Mouse (Mus musculus): ENCODE data around the gene Tep1.

GRCm38 (mm10) chr14:50855788-50856187 is 14.6 kb downstream of the Tep1 start:
- TF ChIP-seq POLR2A (IDR thresholded peaks at IDR 0.05; ENCODE audit: control insufficient read depth, low read depth, low read length): no peak
- TF ChIP-seq CTCF (IDR thresholded peaks at IDR 0.05; ENCODE audit: control insufficient read depth, insufficient read depth, insufficient replicate concordance, low read depth, low read length): no peak
